Mouse (Mus musculus) forebrain, embryonic 15.5 days (tissue): Measurements from ENCODE around the gene Icam1. TPM values are rescaled to one million over a fixed set of nuclear protein-coding genes. Genes with fewer than 3 reads are reported as not detected.
A peak's percentile ranks its signal among the peaks of the same experiment; 100 is the strongest.

ENCODE experiments used
- ATAC-seq: fragments of 200-750 bp; cut with Nextera tagmentation; replicated peaks from 2 replicates; pipeline ENCODE4 v1.8.0; 2017; ENCODE audit warnings: mild to moderate bottlenecking, moderate TSS enrichment, moderate library complexity
- H3K27ac ChIP-seq: fragments of 300-500 bp; sonication (generic); replicated peaks from 2 replicates; pipeline ENCODE4 v1.5.1; 2015; ENCODE audit warnings: mild to moderate bottlenecking, inconsistent platforms
- H3K27me3 ChIP-seq: fragments of 300-500 bp; sonication (generic); 2 replicates; pipeline ENCODE4 v1.6.1; 2015; ENCODE audit warnings: inconsistent platforms
- H3K36me3 ChIP-seq: fragments of 300-500 bp; sonication (generic); 2 replicates; pipeline ENCODE4 v1.6.1; 2015; ENCODE audit warnings: mild to moderate bottlenecking, inconsistent platforms
- H3K4me1 ChIP-seq: fragments of 300-500 bp; sonication (generic); 2 replicates; pipeline ENCODE4 v1.6.1; 2015; ENCODE audit warnings: inconsistent platforms
- H3K4me2 ChIP-seq: fragments of 300-500 bp; sonication (generic); replicated peaks from 2 replicates; pipeline ENCODE4 v1.6.1; 2015; ENCODE audit warnings: mild to moderate bottlenecking, inconsistent platforms
- H3K4me3 ChIP-seq: fragments of 300-500 bp; sonication (generic); 2 replicates; pipeline ENCODE4 v1.5.1; 2015; ENCODE audit warnings: mild to moderate bottlenecking, inconsistent platforms
- H3K9ac ChIP-seq: fragments of 300-500 bp; sonication (generic); replicated peaks from 2 replicates; pipeline ENCODE4 v1.6.1; 2015; ENCODE audit warnings: mild to moderate bottlenecking, inconsistent platforms
- H3K9me3 ChIP-seq: fragments of 300-500 bp; sonication (generic); 2 replicates; pipeline ENCODE4 v1.6.1; 2016; ENCODE audit warnings: inconsistent platforms
- WGBS: fragments of 180-500 bp; shearing (Covaris S2); methylation state at CpG from one replicate; pipeline ENCODE4 v1.1.7; 2015; ENCODE audit warnings: mixed read lengths; 5-methylcytosine and 5-hydroxymethylcytosine counted together
- microRNA counts: library from miRNA; unstranded; fragments of <30 nt; microRNA quantifications from one replicate; lab custom pipeline; 2016
- microRNA-seq: library from miRNA; unstranded; fragments of <30 nt; microRNA quantifications from one replicate; pipeline ENCODE4, GENCODE M21; 2016
- polyA plus RNA-seq: library from polyadenylated mRNA; unstranded; fragments of >200 nt; fragmentation: Nextera tagmentation; extraction: Ambion mirVana; gene quantifications from 2 replicates; pipeline ENCODE4 v1.2.1, GENCODE M21; 2015

Icam1 gene
- polyA plus RNA-seq, 1 experiment from 2014 or later: 2.8 TPM

GRCm38 (mm10) chr9:21075625-21076024 is 59.8 kb downstream of the Icam1 start:
- H3K27me3 ChIP-seq: no peaks in the 10 kb centered on the region
- 91% methylated on average over 3 of the region's 3 CpGs for WGBS
- H3K27ac ChIP-seq: no peak overlapping the region
- H3K36me3 ChIP-seq: peaks cover 50% of the 10 kb centered on the region
- no peak overlapping the region for H3K4me3 ChIP-seq
- H3K4me2 ChIP-seq: no peak overlapping the region
- no peak overlapping the region for H3K9ac ChIP-seq
- no peaks in the 10 kb centered on the region for H3K9me3 ChIP-seq
- peaks cover 20% of the 10 kb centered on the region for H3K4me1 ChIP-seq
- ATAC-seq: no peak

MicroRNA genes within 50 kb of the gene (microRNA counts, 519-probe panel; counts per million panel counts)
- 3,042 counts per million, percentile 73 among the panel's probes with 10 or more counts for microRNA mmu-miR-1900 (lab: Ali Mortazavi, UCI)

Small RNA genes within 50 kb of the gene (microRNA-seq; reads per million reads assigned to microRNA genes)
- not detected for gene Mir1900
- not detected for gene Mir7082

Other genes with a start within 250 kb of the Icam1 start
- 0.23 and 0.45 TPM in 2 replicates for gene Col5a3, start 200.9 kb upstream of the Icam1 start, polyA plus RNA-seq
- gene Rdh8, start 197.5 kb upstream of the Icam1 start, polyA plus RNA-seq: not detected in 2 replicates
- gene A230050P20Rik, start 147.3 kb upstream of the Icam1 start, polyA plus RNA-seq: 2.9 and 3.5 TPM in 2 replicates
- gene Angptl6, start 136.3 kb upstream of the Icam1 start, polyA plus RNA-seq: 15.4 and 15.6 TPM in 2 replicates
- gene Ppan, start 127.8 kb upstream of the Icam1 start, polyA plus RNA-seq: 57.1 and 59.0 TPM in 2 replicates
- gene Eif3g, start 117.4 kb upstream of the Icam1 start, polyA plus RNA-seq: 267 and 288 TPM in 2 replicates
- gene Dnmt1, start 56.1 kb upstream of the Icam1 start, polyA plus RNA-seq: 80.0 and 84.6 TPM in 2 replicates
- gene S1pr2, start 39.2 kb upstream of the Icam1 start, polyA plus RNA-seq: 6.9 and 7.5 TPM in 2 replicates
- gene Mrpl4, start 13.2 kb upstream of the Icam1 start, polyA plus RNA-seq: 112 and 115 TPM in 2 replicates
- 0.25 TPM in 1 of 2 replicates, not detected in the other for gene Icam4, start 13.4 kb downstream of the Icam1 start, polyA plus RNA-seq
- gene Icam5, start 16.1 kb downstream of the Icam1 start, polyA plus RNA-seq: 1.5 and 2.2 TPM in 2 replicates
- gene Zglp1, start 51.1 kb downstream of the Icam1 start, polyA plus RNA-seq: 0.37 and 2.2 TPM in 2 replicates
- gene Gm49373, start 57.1 kb downstream of the Icam1 start, polyA plus RNA-seq: 1.3 TPM in 2 replicates
- gene Fdx1l, start 57.6 kb downstream of the Icam1 start, polyA plus RNA-seq: 52.2 and 58.9 TPM in 2 replicates
- gene Gm38431, start 76.0 kb downstream of the Icam1 start, polyA plus RNA-seq: 1.0 and 1.3 TPM in 2 replicates
- 36.8 and 42.0 TPM in 2 replicates for gene Raver1, start 76.0 kb downstream of the Icam1 start, polyA plus RNA-seq
- gene Tyk2, start 115.3 kb downstream of the Icam1 start, polyA plus RNA-seq: 10.3 and 11.1 TPM in 2 replicates
- 217 and 221 TPM in 2 replicates for gene Cdc37, start 134.0 kb downstream of the Icam1 start, polyA plus RNA-seq
- gene Pde4a, start 149.7 kb downstream of the Icam1 start, polyA plus RNA-seq: 23.7 and 25.9 TPM in 2 replicates
- 71.6 and 72.5 TPM in 2 replicates for gene Keap1, start 223.4 kb downstream of the Icam1 start, polyA plus RNA-seq
- gene S1pr5, start 232.5 kb downstream of the Icam1 start, polyA plus RNA-seq: 1.6 TPM in 2 replicates
- 53.1 and 55.0 TPM in 2 replicates for gene Atg4d, start 249.3 kb downstream of the Icam1 start, polyA plus RNA-seq